Comparison of ENCODE assay signal across 18 mouse cellular contexts in genomic region chr9:41457003-41457402, GRCm38 (mm10).
A peak's percentile ranks its signal among the peaks of the same experiment; 100 is the strongest.
DNase-seq lines count a peak whose midpoint lies in the region; ATAC-seq and TF ChIP-seq lines count a peak whose summit lies in the region.
"Had no signal": no experiment of that assay in that cellular context is flagged by ENCODE, and none has a peak within 500 bp of the region (broad histone marks: within the 10 kb centered on the region; RNA-seq: fewer than 3 reads in every experiment).

No protein-coding gene starts in this region.

- H3K4me1 ChIP-seq in forebrain, embryonic 16.5 days (replicated peaks; ENCODE audit: control insufficient read depth, insufficient read depth, low read length), result peaks cover 16% of the 10 kb centered on the region
- H3K4me1 ChIP-seq in forebrain, postnatal 0 days (ENCODE audit: insufficient read depth), result no peaks in the 10 kb centered on the region; the same call in 1 of the 2 replicates
- peaks cover 3% of the 10 kb centered on the region; the same call in 1 of the 2 replicates for H3K4me1 ChIP-seq in hindbrain, postnatal 0 days (ENCODE audit: insufficient read depth, low read length)
- H3K4me1 ChIP-seq in hindbrain, embryonic 10.5 days (replicated peaks), result peaks cover 12% of the 10 kb centered on the region
- H3K4me1 ChIP-seq in midbrain, embryonic 14.5 days (ENCODE audit: control insufficient read depth, insufficient read depth, low read length), result peaks cover 10% of the 10 kb centered on the region; the same call in 1 of the 2 replicates
- H3K4me1 ChIP-seq in midbrain, embryonic 11.5 days (ENCODE audit: control insufficient read depth, insufficient read depth, low read length), result no peaks in the 10 kb centered on the region
- peaks cover 22% of the 10 kb centered on the region for H3K4me1 ChIP-seq in neural tube, embryonic 15.5 days

- H3K9me3 ChIP-seq in forebrain, embryonic 16.5 days (ENCODE audit: control insufficient read depth, low read length), result no peaks in the 10 kb centered on the region
- no peaks in the 10 kb centered on the region for H3K9me3 ChIP-seq in forebrain, postnatal 0 days (ENCODE audit: low read length)
- H3K9me3 ChIP-seq in hindbrain, postnatal 0 days (ENCODE audit: low read length), result no peaks in the 10 kb centered on the region
- H3K9me3 ChIP-seq in hindbrain, embryonic 10.5 days, result no peaks in the 10 kb centered on the region
- no peaks in the 10 kb centered on the region for H3K9me3 ChIP-seq in midbrain, embryonic 14.5 days (ENCODE audit: control insufficient read depth, low read length)
- H3K9me3 ChIP-seq in midbrain, embryonic 11.5 days (ENCODE audit: control insufficient read depth, low read length), result no peaks in the 10 kb centered on the region
- H3K9me3 ChIP-seq in neural tube, embryonic 15.5 days (replicated peaks), result no peaks in the 10 kb centered on the region
- H3K9me3 ChIP-seq: embryonic facial prominence, embryonic 10.5 days; heart, embryonic 15.5 days had no signal

- no peak overlapping the region for H3K4me3 ChIP-seq in forebrain, embryonic 16.5 days (replicated peaks; ENCODE audit: low read length)
- no peak overlapping the region for H3K4me3 ChIP-seq in forebrain, postnatal 0 days (ENCODE audit: low read depth, low read length)
- H3K4me3 ChIP-seq in hindbrain, postnatal 0 days (ENCODE audit: low read length), result no peak overlapping the region
- no peak overlapping the region for H3K4me3 ChIP-seq in hindbrain, embryonic 10.5 days
- no peak overlapping the region for H3K4me3 ChIP-seq in midbrain, embryonic 14.5 days (replicated peaks; ENCODE audit: low read depth, low read length)
- H3K4me3 ChIP-seq in midbrain, embryonic 11.5 days (ENCODE audit: low read depth, low read length), result no peak overlapping the region
- no peak overlapping the region for H3K4me3 ChIP-seq in neural tube, embryonic 15.5 days (replicated peaks)
- H3K4me3 ChIP-seq: embryonic facial prominence, embryonic 10.5 days; heart, adult 2 months; heart, embryonic 15.5 days had no signal

- no peak for TF ChIP-seq CTCF in forebrain, postnatal 0 days (IDR thresholded peaks at IDR 0.05; ENCODE audit: low read depth)
- no peak for TF ChIP-seq CTCF in hindbrain, postnatal 0 days (IDR thresholded peaks at IDR 0.05; ENCODE audit: low read depth)

- ATAC-seq in forebrain, embryonic 16.5 days, result peak; percentile 60
- ATAC-seq in forebrain, postnatal 0 days, result no peak
- ATAC-seq in hindbrain, postnatal 0 days, result no peak
- no peak for ATAC-seq in midbrain, embryonic 14.5 days (ENCODE audit: low FRiP score, low TSS enrichment)
- ATAC-seq in midbrain, embryonic 11.5 days (ENCODE audit: low FRiP score), result no peak
- no peak for ATAC-seq in neural tube, embryonic 15.5 days (ENCODE audit: low FRiP score)

- no peaks in the 10 kb centered on the region for H3K36me3 ChIP-seq in forebrain, embryonic 16.5 days (ENCODE audit: control insufficient read depth, insufficient read depth)
- no peaks in the 10 kb centered on the region for H3K36me3 ChIP-seq in forebrain, postnatal 0 days (ENCODE audit: insufficient read depth)
- H3K36me3 ChIP-seq in hindbrain, postnatal 0 days (ENCODE audit: insufficient read depth, low read length), result no peaks in the 10 kb centered on the region
- peaks cover 68% of the 10 kb centered on the region for H3K36me3 ChIP-seq in hindbrain, embryonic 10.5 days
- no peaks in the 10 kb centered on the region for H3K36me3 ChIP-seq in midbrain, embryonic 14.5 days (ENCODE audit: control insufficient read depth, insufficient read depth, low read length)
- no peaks in the 10 kb centered on the region for H3K36me3 ChIP-seq in midbrain, embryonic 11.5 days (ENCODE audit: control insufficient read depth, insufficient read depth, low read length)
- no peaks in the 10 kb centered on the region for H3K36me3 ChIP-seq in neural tube, embryonic 15.5 days
- H3K36me3 ChIP-seq: embryonic facial prominence, embryonic 10.5 days; heart, embryonic 15.5 days had no signal

- H3K9ac ChIP-seq in forebrain, embryonic 16.5 days (replicated peaks; ENCODE audit: low read depth, low read length), result no peak overlapping the region
- H3K9ac ChIP-seq in forebrain, postnatal 0 days, result no peak overlapping the region
- H3K9ac ChIP-seq in hindbrain, postnatal 0 days (replicated peaks; ENCODE audit: low read length), result no peak overlapping the region
- no peak overlapping the region for H3K9ac ChIP-seq in midbrain, embryonic 14.5 days (replicated peaks; ENCODE audit: low read length)
- H3K9ac ChIP-seq in midbrain, embryonic 11.5 days (ENCODE audit: low read length), result no peak overlapping the region
- H3K9ac ChIP-seq in neural tube, embryonic 15.5 days (replicated peaks), result no peak overlapping the region
- H3K9ac ChIP-seq: heart, embryonic 15.5 days had no signal

- WGBS in forebrain, embryonic 16.5 days, result 15% methylated on average over 3 of the region's 3 CpGs
- WGBS in forebrain, postnatal 0 days, result 24% methylated on average over 3 of the region's 3 CpGs
- WGBS in hindbrain, postnatal 0 days, result 23% methylated on average over 3 of the region's 3 CpGs
- 71% methylated on average over 3 of the region's 3 CpGs for WGBS in hindbrain, embryonic 10.5 days
- whole genome bisulfite sequencing in midbrain, embryonic 14.5 days, result 35% methylated on average over 3 of the region's 3 CpGs
- WGBS in midbrain, embryonic 11.5 days, result 75% methylated on average over 3 of the region's 3 CpGs
- WGBS in neural tube, embryonic 15.5 days, result 42% methylated on average over 3 of the region's 3 CpGs

- no peak overlapping the region for H3K4me2 ChIP-seq in forebrain, embryonic 16.5 days (ENCODE audit: low read length)
- no peak overlapping the region for H3K4me2 ChIP-seq in forebrain, postnatal 0 days (ENCODE audit: low read depth)
- H3K4me2 ChIP-seq in hindbrain, postnatal 0 days (ENCODE audit: low read depth, low read length), result no peak overlapping the region
- H3K4me2 ChIP-seq in midbrain, embryonic 14.5 days (ENCODE audit: low read length), result no peak overlapping the region
- H3K4me2 ChIP-seq in midbrain, embryonic 11.5 days, result no peak overlapping the region
- H3K4me2 ChIP-seq in neural tube, embryonic 15.5 days, result no peak overlapping the region
- H3K4me2 ChIP-seq: heart, embryonic 11.5 days; heart, embryonic 15.5 days had no signal

- no peaks in the 10 kb centered on the region for H3K27me3 ChIP-seq in forebrain, embryonic 16.5 days (replicated peaks; ENCODE audit: control insufficient read depth, insufficient read depth, low read length)
- no peaks in the 10 kb centered on the region for H3K27me3 ChIP-seq in forebrain, postnatal 0 days (ENCODE audit: insufficient read depth, low read length)
- no peaks in the 10 kb centered on the region for H3K27me3 ChIP-seq in hindbrain, postnatal 0 days (ENCODE audit: insufficient read depth, low read length)
- H3K27me3 ChIP-seq in hindbrain, embryonic 10.5 days (ENCODE audit: insufficient read depth, poor library complexity, severe bottlenecking), result no peaks in the 10 kb centered on the region
- no peaks in the 10 kb centered on the region for H3K27me3 ChIP-seq in midbrain, embryonic 14.5 days (ENCODE audit: control insufficient read depth, insufficient read depth, low read length)
- no peaks in the 10 kb centered on the region for H3K27me3 ChIP-seq in midbrain, embryonic 11.5 days (ENCODE audit: control insufficient read depth, insufficient read depth, low read length)
- no peaks in the 10 kb centered on the region for H3K27me3 ChIP-seq in neural tube, embryonic 15.5 days (replicated peaks)
- H3K27me3 ChIP-seq: heart, embryonic 15.5 days had no signal

- DNase-seq in forebrain, postnatal 0 days, result no peak
- peak; percentile 65 for DNase-seq in hindbrain, postnatal 0 days (ENCODE audit: low spot score)
- DNase-seq in hindbrain, embryonic 10.5 days (ENCODE audit: low spot score), result no peak
- DNase-seq in midbrain, embryonic 14.5 days, result peak; percentile 49
- no peak for DNase-seq in midbrain, embryonic 11.5 days (ENCODE audit: low spot score, missing footprints)
- DNase-seq in urinary bladder, adult 2 months (ENCODE audit: low spot score), result no peak
- DNase-seq: adrenal gland, adult 2 months; adrenal gland, postnatal 25 days; cerebellum, adult 2 months; cerebellum, postnatal 10 days; gastrocnemius, postnatal 14 days; heart, adult 2 months; heart, postnatal 14 days had no signal

- H3K27ac ChIP-seq in forebrain, embryonic 16.5 days (ENCODE audit: low read length), result peak overlapping the region; percentile 31
- no peak overlapping the region for H3K27ac ChIP-seq in forebrain, postnatal 0 days (ENCODE audit: low read depth, low read length)
- no peak overlapping the region for H3K27ac ChIP-seq in hindbrain, postnatal 0 days
- H3K27ac ChIP-seq in hindbrain, embryonic 10.5 days, result no peak overlapping the region
- H3K27ac ChIP-seq in midbrain, embryonic 14.5 days (replicated peaks; ENCODE audit: low read depth, low read length), result peak overlapping the region; percentile 32; the same call in 1 of the 2 replicates
- no peak overlapping the region for H3K27ac ChIP-seq in midbrain, embryonic 11.5 days (ENCODE audit: low read depth, low read length)
- H3K27ac ChIP-seq in neural tube, embryonic 15.5 days (replicated peaks), result 0 out of 2 replicates have a peak overlapping the region, but pooled peaks have one; percentile 23
- H3K27ac ChIP-seq: embryonic facial prominence, embryonic 10.5 days; heart, adult 2 months; heart, embryonic 15.5 days had no signal

Comparison
In these comparisons a context has a peak if more than half of its experiments do, and no peak if none do; other contexts are left out.
1. H3K27ac ChIP-seq: peak in forebrain, embryonic 16.5 days (single experiment), midbrain, embryonic 14.5 days (single experiment) and neural tube, embryonic 15.5 days (single experiment); none in forebrain, postnatal 0 days (single experiment), hindbrain, postnatal 0 days (single experiment), hindbrain, embryonic 10.5 days (single experiment) and midbrain, embryonic 11.5 days (single experiment).
2. DNase-seq: peak in hindbrain, postnatal 0 days (single experiment) and midbrain, embryonic 14.5 days (single experiment); none in forebrain, postnatal 0 days (single experiment), hindbrain, embryonic 10.5 days (single experiment), midbrain, embryonic 11.5 days (single experiment) and urinary bladder, adult 2 months (single experiment).